Mouse (Mus musculus) frontal cortex, postnatal 10 days (tissue): ENCODE data around the gene C2.

Experiments used
- DNase-seq, 2 experiments: peaks; one replicate each; pipeline ENCODE4 v3.0.0; 2022; ENCODE audit warnings: low spot score in 2 of 2, mixed read lengths in 1 of 2

Gene C2

DNA sequence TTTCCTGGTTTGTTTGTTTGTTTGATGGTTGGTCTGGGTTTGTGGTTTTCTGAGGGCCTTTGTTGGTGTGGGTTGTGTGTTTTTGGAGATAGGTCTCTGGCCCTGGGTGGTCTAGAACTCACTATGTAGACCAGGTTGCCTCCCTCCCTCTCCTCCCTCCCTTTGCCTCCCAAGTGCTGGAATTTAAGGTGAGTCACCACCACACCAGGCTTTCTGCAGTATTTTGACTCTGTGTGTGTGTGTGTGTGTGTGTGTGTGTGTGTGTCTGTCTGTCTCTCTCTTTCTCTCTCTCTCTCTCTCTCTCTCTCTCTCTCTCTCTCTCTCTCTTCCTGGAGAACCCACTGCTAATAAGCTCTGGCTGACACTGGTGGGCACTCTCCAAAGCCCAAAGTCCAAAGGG is 16.9 kb downstream of the C2 start:
- no peak for DNase-seq

GRCm38 (mm10) chr17:34879336-34879879 is 18.7 kb downstream of the C2 start, which contains the start of gene Zbtb12:
TSS of gene Zbtb12 (plus strand) at chr17:34879483.
- DNase-seq, result no peak

DNA sequence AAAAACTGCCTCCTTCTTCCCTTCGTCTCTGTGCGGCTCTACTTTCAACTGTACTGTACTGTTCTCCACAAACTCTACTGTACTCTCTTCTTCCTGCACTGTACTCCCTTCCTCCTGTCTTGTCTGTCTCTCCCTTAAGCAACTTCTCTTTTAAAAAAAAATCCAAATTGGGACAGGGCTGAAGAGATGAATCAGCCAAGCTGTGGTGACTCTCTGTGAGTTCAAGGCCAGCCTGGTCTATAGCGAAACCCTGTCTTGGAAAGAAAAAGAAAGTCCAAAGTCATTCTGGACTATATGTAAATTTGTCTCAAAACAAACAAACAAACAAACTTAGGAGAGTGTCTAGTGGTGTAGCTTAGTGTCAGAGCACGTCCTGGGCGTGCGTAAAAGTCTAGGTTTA is 23.7 kb downstream of the C2 start:
- DNase-seq, result no peak

DNA sequence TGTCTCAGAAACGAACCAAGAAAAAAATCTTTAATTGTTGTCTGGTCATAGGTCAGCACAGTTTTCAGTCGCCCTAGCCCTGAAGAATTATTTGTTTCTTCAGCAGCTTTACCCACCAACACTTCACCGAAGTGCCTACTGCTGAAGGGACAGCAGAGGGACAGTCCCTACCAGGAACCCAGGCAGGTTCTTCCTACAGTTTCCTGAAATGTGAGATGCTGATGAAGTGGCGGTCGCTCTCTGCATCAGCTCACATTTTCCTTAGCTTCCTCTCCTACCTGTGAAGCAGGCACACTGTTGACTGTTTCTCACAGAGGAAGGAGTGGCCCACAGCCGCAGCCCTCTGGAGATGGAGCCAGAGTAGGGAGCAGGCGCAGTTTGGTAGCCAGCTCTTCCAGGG is 32.1 kb downstream of the C2 start:
- DNase-seq, result no peak

DNA sequence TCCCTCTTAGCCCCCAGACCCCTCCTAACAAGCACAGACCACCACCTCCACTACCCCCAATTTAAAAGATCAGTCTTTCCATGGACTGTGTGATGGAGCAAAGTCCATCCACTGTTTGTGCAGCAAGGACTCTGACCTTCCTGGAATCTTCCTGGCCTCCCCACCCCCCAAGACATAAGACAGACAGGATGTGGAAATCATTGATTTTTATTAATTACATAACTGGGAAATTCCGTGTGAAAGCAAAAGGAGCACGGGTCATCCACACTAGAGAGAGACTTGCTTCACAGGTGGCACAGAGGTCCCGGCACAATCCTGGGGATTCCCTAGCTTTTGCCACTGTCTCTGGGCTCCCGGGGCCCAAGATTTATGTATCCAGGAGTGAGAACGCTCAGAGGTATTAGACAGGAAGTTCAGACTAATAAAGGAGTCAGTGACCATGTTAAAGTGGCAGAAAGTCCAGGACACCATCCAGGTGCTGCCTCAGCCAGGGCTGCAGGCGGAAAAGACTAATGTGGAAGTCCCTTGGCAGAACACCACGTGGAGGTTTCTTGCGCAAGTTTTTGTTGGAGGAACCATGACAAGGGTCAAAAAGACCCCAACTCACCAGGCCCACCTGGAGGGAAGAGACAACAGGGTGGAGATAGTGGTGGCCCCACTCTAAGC is 35.5 kb downstream of the C2 start, which contains the start of gene Cfb:
Cfb (minus strand) TSS at position 103 of the 666 bp plus-strand sequence.
- no peak for DNase-seq

DNA sequence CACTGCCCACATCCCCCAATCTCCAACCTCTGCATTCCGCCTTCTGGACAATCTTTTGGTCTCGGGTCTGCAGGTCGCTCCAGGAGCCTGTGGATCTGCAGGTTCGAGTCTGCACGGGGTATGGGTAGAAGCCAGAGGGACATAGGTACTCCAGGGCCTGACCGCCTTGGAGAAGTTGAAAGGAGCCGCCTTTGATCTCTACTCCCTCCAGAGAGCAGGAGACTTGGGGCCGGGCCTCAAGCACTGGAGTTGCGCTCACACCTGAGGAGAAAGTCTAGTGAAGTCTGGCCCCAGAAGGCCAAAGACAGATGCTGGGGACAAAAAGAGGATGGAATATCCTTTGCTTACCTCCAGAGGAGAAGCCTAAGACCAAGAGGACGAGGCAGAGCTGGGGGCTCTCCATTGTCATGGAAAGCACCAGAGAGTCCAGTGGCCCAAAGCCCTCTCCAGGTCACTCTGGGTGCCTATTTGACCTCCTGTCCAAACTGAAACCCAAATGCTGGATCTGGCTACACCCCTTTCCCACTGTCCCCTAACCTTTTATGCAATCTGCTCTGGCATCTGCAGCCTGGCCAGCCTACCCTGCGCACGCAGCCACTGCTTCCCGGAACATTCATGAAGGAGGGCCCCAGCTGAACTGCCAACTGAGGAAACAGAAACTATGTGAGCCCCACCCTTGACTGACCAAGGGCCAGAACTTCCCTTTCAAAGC is 36.2 kb downstream of the C2 start:
- no peak for DNase-seq

DNA sequence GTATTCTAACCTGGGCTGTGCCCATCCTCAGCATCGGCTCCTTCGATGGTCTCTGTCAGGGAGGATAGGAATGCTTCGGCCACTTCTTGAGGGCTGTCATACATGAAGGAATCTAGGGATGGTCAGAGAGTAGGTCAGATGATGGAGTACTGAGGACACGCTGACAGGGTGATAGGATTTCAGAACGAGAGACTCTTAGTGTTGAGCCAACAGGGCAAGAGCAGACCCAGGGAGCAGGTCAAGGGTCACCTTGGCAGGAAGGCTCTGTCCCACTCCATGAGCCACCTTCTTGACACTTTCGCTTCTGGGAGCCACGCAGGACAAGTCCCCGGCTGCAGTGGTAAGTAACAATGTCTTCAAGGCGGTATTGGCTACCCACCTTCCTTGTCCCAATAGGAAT is 37.6 kb downstream of the C2 start:
- DNase-seq, result no peak

DNA sequence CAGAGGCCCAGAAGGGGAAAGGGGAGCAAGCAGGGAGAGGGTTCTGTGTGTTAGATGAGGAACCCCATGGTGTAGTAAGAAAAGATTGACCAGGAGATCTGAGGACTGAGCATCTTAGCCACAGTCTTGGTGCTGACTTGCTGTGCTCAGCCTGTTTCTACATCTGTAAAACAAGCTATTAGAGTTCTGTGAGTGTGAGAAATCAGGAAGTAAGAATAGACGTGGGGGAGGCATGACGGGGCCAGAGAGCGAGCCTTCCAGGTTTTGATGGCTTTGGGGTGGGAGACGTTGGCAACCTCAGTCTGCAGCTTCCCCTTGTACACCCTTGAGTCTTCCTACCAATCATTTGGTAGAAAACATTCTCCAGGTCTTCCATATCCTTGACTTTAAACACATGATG is 39.4 kb downstream of the C2 start:
- no peak for DNase-seq

DNA sequence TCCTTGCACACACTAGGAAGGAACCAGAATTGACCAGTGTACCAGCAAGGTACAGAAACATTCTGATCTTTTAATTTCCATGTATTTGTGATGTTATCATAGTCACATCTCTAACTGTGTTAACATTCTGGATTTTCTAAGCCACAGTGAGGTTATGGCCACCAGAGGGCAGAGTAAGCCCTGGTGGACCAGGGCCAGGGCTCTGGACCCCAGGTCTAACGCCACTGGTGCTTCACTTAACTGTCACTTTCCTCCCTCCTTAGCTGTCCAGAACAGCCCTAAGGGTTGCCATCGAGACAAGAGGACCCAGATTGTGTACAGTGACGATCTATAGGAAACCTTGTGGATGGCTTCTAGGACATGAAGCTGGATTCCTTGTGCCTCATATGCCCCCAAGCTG is 42.2 kb downstream of the C2 start:
- no peak for DNase-seq

DNA sequence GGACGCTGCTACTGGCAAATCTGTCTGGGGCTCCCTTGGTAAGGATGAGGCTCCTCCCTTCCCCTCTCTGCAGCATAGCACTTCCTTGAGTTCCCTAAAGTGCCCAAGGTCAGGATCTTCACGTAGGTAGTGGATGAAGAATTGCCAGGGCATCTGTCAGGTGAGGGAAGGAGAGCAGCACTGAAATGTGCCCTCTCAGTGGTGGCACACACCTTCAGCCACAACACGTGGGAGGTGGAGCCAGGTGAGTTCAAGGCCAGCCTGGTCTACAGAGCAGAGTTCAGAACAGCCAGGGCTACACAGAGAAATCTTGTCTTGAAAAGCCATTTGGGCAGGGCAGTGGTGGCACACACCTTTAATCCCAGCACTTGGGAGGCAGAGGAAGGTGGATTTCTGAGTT is 43.3 kb downstream of the C2 start:
- DNase-seq, result no peak

GRCm38 (mm10) chr17:34853511-34853910 is 44.6 kb downstream of the C2 start:
- DNase-seq, result no peak

- peak in 1 of 2 experiments; percentile 42 for DNase-seq
These were observed 47.4 kb downstream of the C2 start for GRCm38 (mm10) chr17:34850517-34851125.

GRCm38 (mm10) chr17:34849722-34850516 is 48.1 kb downstream of the C2 start, which contains the start of the genes Skiv2l and Nelfe:
TSS of gene Skiv2l (minus strand) at chr17:34850210.
TSS of gene Nelfe (plus strand) at chr17:34850391.
- peak; percentile 98 for DNase-seq

DNA sequence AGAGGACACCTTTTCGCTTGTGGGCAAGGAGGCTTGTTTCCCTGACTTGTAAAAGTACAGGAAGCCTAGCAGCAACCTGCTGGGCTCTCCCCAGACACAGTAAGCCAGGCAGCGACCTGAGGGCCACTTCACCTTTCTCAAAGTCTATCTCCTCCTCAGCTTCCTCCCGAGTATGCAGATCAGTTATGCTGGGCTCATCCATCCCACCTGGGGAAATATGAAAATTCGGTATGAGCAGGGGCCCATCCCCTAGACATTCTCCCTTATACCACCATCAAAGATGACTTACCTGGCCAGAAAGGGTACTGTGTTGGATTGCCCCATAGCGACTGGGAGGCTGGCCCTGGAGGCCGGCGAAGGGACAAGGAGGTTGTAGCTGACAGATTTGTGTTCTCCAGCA is 50.5 kb downstream of the C2 start:
- no peak for DNase-seq

GRCm38 (mm10) chr17:34847192-34847591 is 50.9 kb downstream of the C2 start:
- no peak for DNase-seq

DNA sequence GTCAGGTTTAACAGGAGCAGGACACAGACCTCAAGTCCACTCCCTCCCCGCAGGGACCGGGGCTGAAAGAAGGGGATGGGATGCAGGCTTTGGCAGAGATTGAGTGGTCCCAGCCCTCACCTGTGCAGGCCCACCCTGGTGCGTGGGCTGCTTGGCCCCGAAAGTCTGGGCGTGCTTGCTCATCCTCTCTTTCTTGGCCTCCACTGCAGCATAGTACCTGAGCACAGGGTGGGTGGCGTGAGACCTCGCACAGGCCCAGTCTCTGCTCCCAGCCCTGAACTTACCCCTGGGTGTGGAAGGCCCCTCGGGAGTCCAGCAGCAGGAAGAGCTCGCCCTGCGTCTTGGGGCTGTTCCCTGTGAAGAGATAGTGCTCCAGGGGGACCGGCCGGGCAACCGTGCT is 53.2 kb downstream of the C2 start:
- no peak for DNase-seq

DNA sequence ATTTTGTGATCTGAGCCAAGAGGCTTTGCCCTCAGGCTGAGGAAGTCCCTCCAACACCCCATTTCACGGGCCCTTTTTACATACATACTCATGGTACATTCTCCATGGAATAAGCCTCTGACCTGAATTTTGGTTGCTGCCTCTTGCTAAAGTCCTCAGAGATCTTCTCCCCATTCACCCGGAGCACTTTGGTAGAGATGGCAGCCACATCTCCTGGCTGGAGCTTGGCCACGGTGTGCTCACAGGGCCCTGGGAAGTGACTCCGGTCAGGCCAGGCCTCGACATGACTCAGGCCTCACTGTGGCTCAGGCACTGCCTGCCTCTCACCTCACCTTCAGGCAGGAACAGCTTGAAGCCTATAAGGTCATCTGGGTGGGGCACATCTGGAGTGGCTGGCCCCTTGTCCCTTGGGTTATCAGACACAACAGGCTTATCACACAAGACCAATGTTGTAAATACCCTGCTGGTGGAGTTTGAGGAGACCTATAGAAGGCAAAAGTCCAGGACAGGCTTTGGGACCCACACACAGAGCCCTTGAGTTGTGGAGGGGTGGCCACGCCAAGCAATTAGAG is 57.2 kb downstream of the C2 start:
- DNase-seq, result no peak

GRCm38 (mm10) chr17:34838785-34839184 is 59.3 kb downstream of the C2 start:
- DNase-seq, result no peak

DNA sequence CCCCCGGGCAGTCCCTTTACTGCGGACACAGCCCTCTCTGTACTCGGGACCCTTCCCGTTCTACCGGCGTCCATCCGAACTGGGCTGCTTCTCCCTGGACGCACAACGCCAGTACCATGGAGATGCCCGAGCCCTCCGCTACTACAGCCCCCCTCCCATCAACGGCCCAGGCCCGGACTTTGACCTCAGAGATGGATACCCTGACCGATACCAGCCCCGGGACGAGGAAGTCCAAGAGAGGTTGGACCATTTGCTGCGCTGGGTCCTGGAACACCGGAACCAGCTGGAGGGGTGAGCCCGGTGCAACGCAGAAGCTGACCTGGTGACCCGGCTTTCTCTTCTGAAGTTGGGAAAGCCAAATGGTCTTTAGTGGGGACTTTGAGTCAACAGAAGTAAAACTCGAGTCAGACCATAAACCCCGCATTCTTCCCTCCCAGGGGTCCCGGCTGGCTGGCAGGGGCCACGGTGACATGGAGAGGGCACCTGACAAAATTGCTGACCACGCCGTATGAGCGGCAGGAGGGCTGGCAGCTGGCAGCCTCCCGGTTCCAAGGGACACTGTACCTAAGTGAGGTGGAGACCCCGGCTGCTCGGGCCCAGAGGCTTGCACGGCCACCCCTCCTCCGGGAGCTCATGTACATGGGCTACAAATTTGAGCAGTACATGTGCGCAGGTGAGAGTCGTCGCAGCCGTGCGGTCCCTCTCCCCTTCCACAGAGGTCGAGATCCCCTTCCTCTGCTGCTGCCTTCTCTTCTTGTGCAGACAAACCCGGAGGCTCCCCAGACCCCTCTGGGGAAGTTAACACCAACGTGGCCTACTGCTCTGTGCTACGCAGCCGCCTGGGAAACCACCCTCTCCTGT is 60.4 kb downstream of the C2 start:
- DNase-seq, result peak in 1 of 2 experiments; percentile 24

DNA sequence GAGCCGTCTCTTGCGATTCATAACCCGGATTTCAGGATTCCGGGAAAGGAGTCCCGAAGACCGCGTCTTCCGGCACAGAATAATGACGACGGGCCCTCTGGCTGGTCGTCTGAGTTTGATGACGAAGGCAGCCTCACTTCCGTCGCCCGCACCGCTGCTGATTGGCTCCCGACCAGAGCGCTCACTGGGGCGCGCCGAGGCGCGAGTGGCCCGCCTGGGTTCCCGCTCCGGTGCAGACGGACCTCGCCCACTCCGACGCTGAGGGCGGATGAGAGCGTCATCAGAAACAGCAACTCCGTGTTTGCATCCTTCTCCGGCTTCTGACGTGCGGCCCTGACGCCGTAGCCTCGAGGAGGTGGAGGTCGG is 61.2 kb downstream of the C2 start, which contains the start of the genes Stk19 and Dxo:
Stk19 (minus strand) TSS at position 90 of the 366 bp plus-strand sequence.
Dxo (plus strand) TSS at position 164 of the 366 bp plus-strand sequence.
- DNase-seq, result peak; percentile 95 to 98
